Mouse (Mus musculus): ENCODE data around the gene Adap1. TPM values are rescaled to one million over a fixed set of nuclear protein-coding genes. Genes with fewer than 3 reads are reported as not detected.
A peak's percentile ranks its signal among the peaks of the same experiment; 100 is the strongest.

Gene Adap1
- polyA plus RNA-seq, 1 experiment = 29.5 TPM

- H3K4me1 ChIP-seq (ENCODE audit: control insufficient read depth, insufficient read depth, low read length) = peaks cover 18% of the 10 kb centered on the region
- H3K4me3 ChIP-seq (ENCODE audit: insufficient read depth, low read depth, low read length) = peak overlapping the region; percentile 43
- H3K36me3 ChIP-seq (ENCODE audit: control insufficient read depth, insufficient read depth, low read length) = no peaks in the 10 kb centered on the region
- DNase-seq = no peak
- H3K27me3 ChIP-seq (replicated peaks; ENCODE audit: control insufficient read depth, insufficient read depth, low read length) = no peaks in the 10 kb centered on the region
- 0 out of 2 replicates have a peak, but pooled peaks have one; percentile 3 for TF ChIP-seq CTCF (conservative IDR thresholded peaks at IDR 0.05; ENCODE audit: insufficient read depth, insufficient read length, low read depth, low read length)
- no peak for TF ChIP-seq POLR2A (IDR thresholded peaks at IDR 0.05; ENCODE audit: low read depth, low read length)
- 2% methylated on average over 8 of the region's 8 CpGs for WGBS
- peak overlapping the region; percentile 36 for H3K27ac ChIP-seq (ENCODE audit: insufficient read depth, low read depth, low read length)
These were observed 73.7 kb downstream of the Adap1 start for GRCm38 (mm10) chr5:139251736-139252080.

- no peak overlapping the region; the same call in 1 of the 2 replicates for H3K27ac ChIP-seq (ENCODE audit: insufficient read depth, low read depth, low read length)
- WGBS = 76% methylated on average over 7 of the region's 7 CpGs
- H3K27me3 ChIP-seq (replicated peaks; ENCODE audit: control insufficient read depth, insufficient read depth, low read length) = no peaks in the 10 kb centered on the region
- peaks cover 17% of the 10 kb centered on the region for H3K4me1 ChIP-seq (ENCODE audit: control insufficient read depth, insufficient read depth, low read length)
- TF ChIP-seq POLR2A (IDR thresholded peaks at IDR 0.05; ENCODE audit: low read depth, low read length) (no peak), CTCF (conservative IDR thresholded peaks at IDR 0.05; ENCODE audit: insufficient read depth, insufficient read length, low read depth, low read length) (no peak)
- no peaks in the 10 kb centered on the region for H3K36me3 ChIP-seq (ENCODE audit: control insufficient read depth, insufficient read depth, low read length)
- H3K4me3 ChIP-seq (ENCODE audit: insufficient read depth, low read depth, low read length) = no peak overlapping the region
- no peak for DNase-seq
These were observed 74.1 kb downstream of the Adap1 start for GRCm38 (mm10) chr5:139251279-139251678.

GRCm38 (mm10) chr5:139248846-139249245, 76.6 kb downstream of the Adap1 start:
- no peak for DNase-seq

GRCm38 (mm10) chr5:139247767-139248166, 77.7 kb downstream of the Adap1 start:
- no peaks in the 10 kb centered on the region for H3K36me3 ChIP-seq (ENCODE audit: control insufficient read depth, insufficient read depth, low read length)

More at GRCm38 (mm10) chr5:139248846-139249245, 76.6 kb downstream of the Adap1 start:
- H3K4me3 ChIP-seq (ENCODE audit: insufficient read depth, low read depth, low read length) = no peak overlapping the region
- TF ChIP-seq CTCF (conservative IDR thresholded peaks at IDR 0.05; ENCODE audit: insufficient read depth, insufficient read length, low read depth, low read length) (no peak), POLR2A (IDR thresholded peaks at IDR 0.05; ENCODE audit: low read depth, low read length) (no peak)
- no peak overlapping the region for H3K27ac ChIP-seq (ENCODE audit: insufficient read depth, low read depth, low read length)
- H3K4me1 ChIP-seq (ENCODE audit: control insufficient read depth, insufficient read depth, low read length) = peaks cover 6% of the 10 kb centered on the region
- H3K27me3 ChIP-seq (replicated peaks; ENCODE audit: control insufficient read depth, insufficient read depth, low read length) = no peaks in the 10 kb centered on the region
- 65% methylated on average over 3 of the region's 3 CpGs for WGBS
- H3K36me3 ChIP-seq (ENCODE audit: control insufficient read depth, insufficient read depth, low read length) = no peaks in the 10 kb centered on the region

GRCm38 (mm10) chr5:139243384-139243783, 82.0 kb downstream of the Adap1 start:
- Histone ChIP-seq H3K27me3 (replicated peaks; ENCODE audit: control insufficient read depth, insufficient read depth, low read length) (no peaks in the 10 kb centered on the region), H3K27ac (ENCODE audit: insufficient read depth, low read depth, low read length) (no peak overlapping the region), H3K36me3 (ENCODE audit: control insufficient read depth, insufficient read depth, low read length) (no peaks in the 10 kb centered on the region), H3K4me1 (ENCODE audit: control insufficient read depth, insufficient read depth, low read length) (no peaks in the 10 kb centered on the region), H3K4me3 (ENCODE audit: insufficient read depth, low read depth, low read length) (no peak overlapping the region)
- DNase-seq = no peak
- 83% methylated on average over 1 of the region's 1 CpGs for WGBS
- TF ChIP-seq POLR2A (IDR thresholded peaks at IDR 0.05; ENCODE audit: low read depth, low read length) (no peak), CTCF (conservative IDR thresholded peaks at IDR 0.05; ENCODE audit: insufficient read depth, insufficient read length, low read depth, low read length) (no peak)

More at GRCm38 (mm10) chr5:139247767-139248166, 77.7 kb downstream of the Adap1 start:
- no peak overlapping the region for H3K27ac ChIP-seq (ENCODE audit: insufficient read depth, low read depth, low read length)
- no peaks in the 10 kb centered on the region for H3K27me3 ChIP-seq (replicated peaks; ENCODE audit: control insufficient read depth, insufficient read depth, low read length)
- no peaks in the 10 kb centered on the region for H3K4me1 ChIP-seq (ENCODE audit: control insufficient read depth, insufficient read depth, low read length)
- DNase-seq = no peak
- no peak overlapping the region for H3K4me3 ChIP-seq (ENCODE audit: insufficient read depth, low read depth, low read length)
- TF ChIP-seq CTCF (conservative IDR thresholded peaks at IDR 0.05; ENCODE audit: insufficient read depth, insufficient read length, low read depth, low read length) (no peak), POLR2A (IDR thresholded peaks at IDR 0.05; ENCODE audit: low read depth, low read length) (no peak)
- 98% methylated on average over 3 of the region's 3 CpGs for WGBS

- H3K27ac ChIP-seq (ENCODE audit: insufficient read depth, low read depth, low read length) = no peak overlapping the region
- no peak for DNase-seq
- no peak overlapping the region for H3K4me3 ChIP-seq (ENCODE audit: insufficient read depth, low read depth, low read length)
- H3K27me3 ChIP-seq (replicated peaks; ENCODE audit: control insufficient read depth, insufficient read depth, low read length) = no peaks in the 10 kb centered on the region
- 59% methylated on average over 15 of the region's 15 CpGs for WGBS
- peaks cover 1% of the 10 kb centered on the region; the same call in 1 of the 2 replicates for H3K36me3 ChIP-seq (ENCODE audit: control insufficient read depth, insufficient read depth, low read length)
- H3K4me1 ChIP-seq (ENCODE audit: control insufficient read depth, insufficient read depth, low read length) = no peaks in the 10 kb centered on the region
- TF ChIP-seq POLR2A (IDR thresholded peaks at IDR 0.05; ENCODE audit: low read depth, low read length) (no peak), CTCF (conservative IDR thresholded peaks at IDR 0.05; ENCODE audit: insufficient read depth, insufficient read length, low read depth, low read length) (no peak)
These were observed 84.2 kb downstream of the Adap1 start for GRCm38 (mm10) chr5:139241022-139241761.

GRCm38 (mm10) chr5:139237436-139237835, 88.0 kb downstream of the Adap1 start:
- peaks cover 1% of the 10 kb centered on the region; the same call in 1 of the 2 replicates for H3K36me3 ChIP-seq (ENCODE audit: control insufficient read depth, insufficient read depth, low read length)
- WGBS = 49% methylated on average over 4 of the region's 4 CpGs
- DNase-seq = no peak
- no peak overlapping the region for H3K27ac ChIP-seq (ENCODE audit: insufficient read depth, low read depth, low read length)
- no peaks in the 10 kb centered on the region for H3K27me3 ChIP-seq (replicated peaks; ENCODE audit: control insufficient read depth, insufficient read depth, low read length)
- no peak overlapping the region for H3K4me3 ChIP-seq (ENCODE audit: insufficient read depth, low read depth, low read length)
- TF ChIP-seq POLR2A (IDR thresholded peaks at IDR 0.05; ENCODE audit: low read depth, low read length) = no peak
- TF ChIP-seq CTCF (conservative IDR thresholded peaks at IDR 0.05; ENCODE audit: insufficient read depth, insufficient read length, low read depth, low read length) = no peak
- no peaks in the 10 kb centered on the region for H3K4me1 ChIP-seq (ENCODE audit: control insufficient read depth, insufficient read depth, low read length)
